Mouse (Mus musculus) heart, adult 8-10 months (tissue): ENCODE results near the gene Gm11116. TPM values are rescaled to one million over a fixed set of nuclear protein-coding genes. Genes with fewer than 3 reads are reported as not detected.
"Not testable (repeated sequence)": the region's sequence is repeated elsewhere in the genome, so short reads cannot be mapped to it uniquely, and the experiment has no call there.

Experiments used
- DNase-seq: peaks from one replicate; pipeline ENCODE4 v3.0.0; 2022; ENCODE audit warnings: low spot score
- total RNA-seq, 4 experiments: library from RNA; stranded (reverse); gene quantifications; 2 replicates each; pipeline ENCODE4 v1.2.4; 2022

Gene Gm11116
- not detected for total RNA-seq

- no peak for DNase-seq
These were observed at the start of gene Gm11116 for GRCm38 (mm10) chr5:88111430-88111829. Gene Gm11116, minus strand, starts transcription at chr5:88111530.

- DNase-seq = no peak
These were observed 42.7 kb upstream of the Gm11116 start, which contains the start of gene Gm11115 for GRCm38 (mm10) chr5:88153999-88154398. Gene Gm11115, minus strand, starts transcription at chr5:88154099.

- DNase-seq = not testable (repeated sequence)
These were observed 25.1 kb downstream of the Gm11116 start, which contains the start of gene Smr2 for GRCm38 (mm10) chr5:88086256-88086655. Gene Smr2, plus strand, starts transcription at chr5:88086556.

Other genes with a start within 250 kb of the Gm11116 start
- not detected for gene Odam, start 226.5 kb downstream of the Gm11116 start, total RNA-seq
- gene Csn3, start 186.0 kb downstream of the Gm11116 start, total RNA-seq = not detected
- gene 2310003L06Rik, start 142.1 kb downstream of the Gm11116 start, total RNA-seq = not detected
- gene Gm28434, start 142.0 kb downstream of the Gm11116 start, total RNA-seq = not detected
- not detected for gene Cabs1, start 132.1 kb downstream of the Gm11116 start, total RNA-seq
- not detected for gene Smr3a, start 109.0 kb downstream of the Gm11116 start, total RNA-seq
- not detected for gene Smr2, start 25.0 kb downstream of the Gm11116 start, total RNA-seq
- not detected for gene Gm11115, start 42.6 kb upstream of the Gm11116 start, total RNA-seq
- gene Gm7714, start 157.4 kb upstream of the Gm11116 start, total RNA-seq = not detected
- gene Prol1, start 205.8 kb upstream of the Gm11116 start, total RNA-seq = not detected